Mouse (Mus musculus): ENCODE measurements around the gene Rnf215. TPM values are rescaled to one million over a fixed set of nuclear protein-coding genes. Genes with fewer than 3 reads are reported as not detected.
A peak's percentile ranks its signal among the peaks of the same experiment; 100 is the strongest.
"Not testable (repeated sequence)": the region's sequence is repeated elsewhere in the genome, so short reads cannot be mapped to it uniquely, and the experiment has no call there.

Gene Rnf215
- polyA plus RNA-seq, 1 experiment from 2014 or later, result 31.8 TPM

DNA sequence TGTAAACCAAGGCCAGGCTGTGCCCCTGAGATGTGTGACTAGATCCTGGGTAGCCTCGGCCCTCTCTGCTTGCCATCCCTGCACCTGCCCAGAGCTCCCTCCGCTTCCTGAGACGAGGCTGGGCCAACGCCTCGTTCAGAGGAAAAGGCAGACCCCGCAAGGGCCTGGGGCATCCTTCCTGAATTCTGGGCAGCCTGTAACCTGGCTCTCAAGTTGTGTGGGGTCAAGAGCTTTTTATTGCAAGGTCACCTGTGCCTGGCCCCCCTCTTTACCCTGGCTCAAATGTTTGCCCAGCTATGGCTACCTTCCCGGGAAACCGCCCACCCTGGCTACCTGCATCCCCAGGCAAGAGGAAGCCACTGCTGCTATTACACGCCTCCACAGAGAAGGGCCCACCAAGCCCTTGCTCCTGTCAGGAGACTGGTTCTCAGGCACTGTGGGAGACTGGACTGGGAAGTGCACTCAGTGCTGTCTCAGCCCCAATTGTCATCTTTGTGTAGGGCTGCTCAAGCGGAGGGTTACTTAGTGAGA lies 37.8 kb upstream of the Rnf215 start:
- TF ChIP-seq CTCF (IDR thresholded peaks at IDR 0.05), result no peak
- DNase-seq (ENCODE audit: low read depth, low spot score) (no peak), ATAC-seq (no peak)
- CTCF ChIA-PET, result interaction anchor here (0.9 to 2.3 kb wide), 3 partner anchors 16 to 20 kb away, joined by 3 to 6 read pairs (median 3); no protein-coding TSS in a partner anchor
- no peaks in the 10 kb centered on the region for H3K27me3 ChIP-seq
- in situ Hi-C loops (cut with MboI; ENCODE audit: low pct_unique_long_range_greater_than_20kb), result no loop called here
- POLR2A ChIA-PET, result interaction anchor here (0.9 to 1.2 kb wide), 3 partner anchors 11 to 21 kb away, joined by 3 to 7 read pairs (median 3); no protein-coding TSS in a partner anchor

DNA sequence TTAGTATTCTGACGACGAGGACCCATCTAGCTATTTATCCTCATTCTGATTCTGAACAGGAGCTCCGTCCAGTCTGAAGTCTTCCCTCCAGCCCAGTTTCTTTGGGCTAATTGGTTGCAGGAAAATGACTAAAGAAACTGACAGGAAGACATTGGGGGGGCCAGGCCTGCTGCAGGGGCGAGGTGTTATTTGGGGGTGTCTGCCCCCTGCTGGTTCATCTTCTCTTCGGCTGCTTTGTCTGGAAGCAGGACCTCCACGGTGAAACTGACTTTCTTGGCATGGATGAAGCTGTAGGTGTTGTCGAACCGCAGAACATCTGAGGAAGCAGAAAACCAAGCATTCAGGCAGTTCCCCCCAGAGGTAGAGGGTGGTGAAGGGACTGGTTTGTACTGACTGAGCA lies 36.9 kb upstream of the Rnf215 start:
- H3K27me3 ChIP-seq, result no peaks in the 10 kb centered on the region
- ATAC-seq (no peak), DNase-seq (ENCODE audit: low read depth, low spot score) (no peak)
- in situ Hi-C loops (cut with MboI; ENCODE audit: low pct_unique_long_range_greater_than_20kb), result no loop called here
- ChIA-PET POLR2A (interaction anchor here (0.6 to 0.9 kb wide), 2 partner anchors 18 to 58 kb away, joined by 3 read pairs; no protein-coding TSS in a partner anchor), CTCF (interaction anchor here (1.2 kb wide), 1 partner anchor 9 kb away, joined by 3 read pairs; no protein-coding TSS in a partner anchor)
- TF ChIP-seq CTCF (IDR thresholded peaks at IDR 0.05), result no peak

DNA sequence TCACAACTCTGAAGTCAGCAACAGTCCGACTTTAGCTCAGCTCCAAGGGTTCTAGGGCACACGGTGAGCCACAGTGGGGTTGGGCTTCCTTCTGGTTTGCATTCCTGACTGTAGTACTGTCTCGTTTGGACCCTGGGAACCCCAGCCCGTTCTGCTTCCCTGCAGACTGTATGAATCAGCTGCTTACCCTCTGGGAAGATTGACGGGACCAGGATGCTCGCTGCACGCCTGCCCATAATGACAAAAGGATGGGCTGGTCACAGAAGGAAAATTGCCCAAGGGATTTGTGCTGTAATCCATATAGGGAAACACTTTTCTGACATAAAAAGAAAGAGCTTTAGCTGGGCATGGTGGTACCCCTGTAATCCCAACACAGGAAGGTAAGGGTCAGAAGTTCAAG lies 36.2 kb upstream of the Rnf215 start:
- ChIA-PET POLR2A (interaction anchor here (0.6 kb wide), 1 partner anchor 99 kb away, joined by 3 read pairs; no protein-coding TSS in a partner anchor), CTCF (interaction anchor here (0.6 to 1.2 kb wide), 2 partner anchors 8 to 12 kb away, joined by 3 read pairs; no protein-coding TSS in a partner anchor)
- in situ Hi-C loops (cut with MboI; ENCODE audit: low pct_unique_long_range_greater_than_20kb), result no loop called here
- no peak for TF ChIP-seq CTCF (IDR thresholded peaks at IDR 0.05)
- ATAC-seq (no peak), DNase-seq (ENCODE audit: low read depth, low spot score) (no peak)
- H3K27me3 ChIP-seq, result no peaks in the 10 kb centered on the region

DNA sequence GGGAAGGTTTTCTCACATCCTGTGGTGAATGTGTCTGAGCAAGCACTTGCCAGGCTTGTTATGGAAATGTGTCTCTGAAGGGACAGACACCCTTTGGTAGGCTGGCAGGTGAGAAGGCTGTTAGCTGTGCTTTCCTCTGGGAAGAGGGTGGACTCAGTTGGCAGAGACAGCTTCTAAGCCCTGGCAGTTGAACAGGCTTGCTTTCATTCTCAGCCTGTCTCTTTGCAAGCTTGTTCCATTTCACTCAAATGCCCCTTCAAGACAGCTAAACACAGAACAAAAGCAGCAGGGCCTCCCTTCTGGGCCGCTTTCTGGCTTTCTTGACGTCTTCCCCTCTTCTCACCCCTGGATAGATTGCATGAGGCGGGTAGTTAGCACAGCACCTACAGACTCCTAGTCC lies 35.6 kb upstream of the Rnf215 start:
- H3K27me3 ChIP-seq, result no peaks in the 10 kb centered on the region
- DNase-seq (ENCODE audit: low read depth, low spot score), result no peak
- ChIA-PET CTCF (interaction anchor here (0.6 to 1.3 kb wide), 4 partner anchors 8 to 16 kb away, joined by 3 to 4 read pairs (median 3); no protein-coding TSS in a partner anchor), POLR2A (interaction anchor here (0.6 kb wide), 1 partner anchor 99 kb away, joined by 3 read pairs; no protein-coding TSS in a partner anchor)
- no peak for ATAC-seq
- TF ChIP-seq CTCF (IDR thresholded peaks at IDR 0.05), result no peak
- in situ Hi-C loops (cut with MboI; ENCODE audit: low pct_unique_long_range_greater_than_20kb), result no loop called here

DNA sequence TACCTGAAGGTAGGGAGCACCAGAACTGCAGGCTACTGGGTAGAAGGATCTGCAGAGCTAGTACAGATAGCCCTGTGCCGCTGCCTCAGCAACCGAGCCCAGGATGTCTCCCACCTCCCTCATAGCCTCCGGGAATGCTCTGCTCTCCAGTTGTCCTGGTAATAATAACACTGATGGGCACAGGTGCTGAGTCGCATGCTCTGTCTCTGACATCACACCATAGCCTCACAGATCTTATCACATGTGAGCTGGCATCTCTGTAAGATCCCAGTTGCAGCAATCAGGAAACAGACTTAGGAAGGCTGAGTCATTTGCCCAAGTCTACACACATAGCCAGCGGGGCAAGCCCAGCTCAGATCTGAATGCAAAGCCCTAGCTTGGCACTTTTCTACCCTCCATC lies 33.2 kb upstream of the Rnf215 start:
- ChIA-PET POLR2A (no interaction called here), CTCF (interaction anchor here (1.4 to 1.6 kb wide), 2 partner anchors 17 to 33 kb away, joined by 4 read pairs; no protein-coding TSS in a partner anchor)
- DNase-seq (ENCODE audit: low read depth, low spot score) (no peak), ATAC-seq (peak; percentile 36)
- no peak for TF ChIP-seq CTCF (IDR thresholded peaks at IDR 0.05)
- H3K27me3 ChIP-seq, result no peaks in the 10 kb centered on the region
- in situ Hi-C loops (cut with MboI; ENCODE audit: low pct_unique_long_range_greater_than_20kb), result loop anchor here (10.0 kb wide), 1 partner anchor 203 kb away; no protein-coding TSS in a partner anchor

DNA sequence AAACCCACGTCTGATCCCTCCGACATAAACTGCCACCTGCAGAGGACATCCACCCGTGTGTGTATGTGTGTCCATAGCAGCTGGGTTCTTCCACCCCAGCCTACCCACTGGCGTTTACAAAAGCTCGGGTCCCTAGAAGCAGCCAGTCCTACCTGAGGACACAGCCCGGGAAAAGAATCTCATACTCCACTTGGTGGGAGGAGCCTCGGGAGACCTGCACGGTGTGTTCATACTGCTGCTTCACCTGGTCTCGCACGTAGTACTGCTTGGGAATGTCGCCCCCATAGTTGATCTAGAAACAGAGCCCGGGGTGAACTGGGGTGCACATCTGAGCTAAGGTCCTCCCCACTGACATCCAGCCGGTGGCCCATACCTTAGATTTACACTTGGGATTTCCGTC lies 31.5 kb upstream of the Rnf215 start:
- in situ Hi-C loops (cut with MboI; ENCODE audit: low pct_unique_long_range_greater_than_20kb), result loop anchor here (10.0 kb wide), 1 partner anchor 201 kb away; no protein-coding TSS in a partner anchor

DNA sequence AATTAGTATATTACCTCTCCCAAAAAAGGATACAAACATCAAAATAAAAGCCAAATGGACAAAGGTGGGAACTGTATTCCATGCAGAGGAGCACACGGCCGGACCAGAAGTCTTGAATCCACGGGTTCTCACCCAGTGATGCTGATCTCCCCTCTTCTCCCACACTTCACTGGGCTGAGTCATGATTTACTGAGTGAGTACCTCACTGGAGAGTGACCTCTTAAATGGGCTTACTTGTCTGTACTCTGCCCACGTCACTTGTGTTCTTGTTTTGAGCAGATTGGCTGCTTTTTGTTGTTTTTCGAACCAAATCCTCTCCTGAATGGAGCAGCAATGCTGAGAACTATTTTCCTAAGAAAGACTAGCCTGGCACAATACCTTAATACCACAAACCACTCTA lies 30.0 kb upstream of the Rnf215 start:
- POLR2A ChIA-PET, result interaction anchor here (1.7 kb wide), 1 partner anchor 12 kb away, joined by 6 read pairs; no protein-coding TSS in a partner anchor

More for the DNA sequence above, 31.5 kb upstream of the Rnf215 start:
- ChIA-PET POLR2A (no interaction called here), CTCF (no interaction called here)
- ATAC-seq (no peak), DNase-seq (ENCODE audit: low read depth, low spot score) (no peak)
- no peaks in the 10 kb centered on the region for H3K27me3 ChIP-seq
- no peak for TF ChIP-seq CTCF (IDR thresholded peaks at IDR 0.05)

DNA sequence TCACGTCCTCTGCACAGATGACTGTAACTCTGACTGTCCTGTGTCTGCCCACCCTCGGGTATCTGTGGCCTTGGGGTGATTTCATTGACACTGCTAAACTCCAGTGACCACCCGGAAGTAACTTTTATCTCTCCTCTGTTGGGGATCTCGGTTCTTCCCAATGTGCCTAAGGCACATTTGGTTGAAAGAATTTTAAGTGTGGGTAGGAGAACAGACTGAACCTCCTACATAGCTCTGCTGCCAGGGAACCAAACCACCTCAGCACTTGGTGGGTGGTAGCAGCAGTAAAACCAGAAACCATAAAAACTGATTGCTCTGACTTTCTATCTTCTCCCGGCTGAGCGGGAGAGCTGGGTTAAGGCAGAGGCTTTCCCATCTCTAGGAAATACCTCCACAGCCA lies 29.6 kb upstream of the Rnf215 start:
- in situ Hi-C loops (cut with MboI; ENCODE audit: low pct_unique_long_range_greater_than_20kb), result loop anchor here (10.0 kb wide), 1 partner anchor 199 kb away; no protein-coding TSS in a partner anchor
- ATAC-seq (peak; percentile 49), DNase-seq (ENCODE audit: low read depth, low spot score) (no peak)
- H3K27me3 ChIP-seq, result no peaks in the 10 kb centered on the region
- POLR2A ChIA-PET, result interaction anchor here (1.7 kb wide), 1 partner anchor 12 kb away, joined by 6 read pairs; no protein-coding TSS in a partner anchor
- TF ChIP-seq CTCF (IDR thresholded peaks at IDR 0.05), result no peak
- CTCF ChIA-PET, result interaction anchor here (1.0 to 1.1 kb wide), 2 partner anchors 9 to 65 kb away, joined by 3 read pairs; no protein-coding TSS in a partner anchor

More for the DNA sequence above, 30.0 kb upstream of the Rnf215 start:
- DNase-seq (ENCODE audit: low read depth, low spot score) (no peak), ATAC-seq (no peak)
- CTCF ChIA-PET, result interaction anchor here (1.0 kb wide), 1 partner anchor 10 kb away, joined by 3 read pairs; no protein-coding TSS in a partner anchor
- no peaks in the 10 kb centered on the region for H3K27me3 ChIP-seq
- no peak for TF ChIP-seq CTCF (IDR thresholded peaks at IDR 0.05)
- in situ Hi-C loops (cut with MboI; ENCODE audit: low pct_unique_long_range_greater_than_20kb), result loop anchor here (10.0 kb wide), 1 partner anchor 200 kb away; no protein-coding TSS in a partner anchor

DNA sequence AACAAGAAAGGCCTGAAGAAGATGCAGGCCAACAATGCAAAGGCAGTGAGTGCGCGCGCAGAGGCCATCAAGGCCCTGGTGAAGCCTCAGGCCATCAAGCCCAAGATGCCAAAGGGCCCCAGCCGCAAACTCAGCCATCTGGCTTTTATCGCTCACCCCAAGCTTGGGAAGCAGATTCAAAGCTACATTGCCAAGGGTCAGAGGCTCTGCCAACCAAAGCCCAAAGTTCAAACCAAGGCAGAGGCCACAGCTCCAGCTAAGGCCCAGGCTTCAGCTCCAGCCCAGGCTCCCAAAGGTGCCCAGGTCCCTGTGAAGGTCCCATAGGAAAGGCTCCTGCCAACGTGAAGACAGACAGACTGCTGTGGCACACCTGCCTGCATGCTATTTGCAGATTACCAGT lies 27.1 kb upstream of the Rnf215 start:
- CTCF ChIA-PET, result interaction anchor here (1.1 to 1.2 kb wide), 2 partner anchors 9 to 22 kb away, joined by 3 to 4 read pairs; no protein-coding TSS in a partner anchor
- H3K27me3 ChIP-seq; DNase-seq (ENCODE audit: low read depth, low spot score); POLR2A ChIA-PET; ATAC-seq: not testable (repeated sequence)
- in situ Hi-C loops (cut with MboI; ENCODE audit: low pct_unique_long_range_greater_than_20kb), result loop anchor here (10.0 kb wide), 1 partner anchor 197 kb away; no protein-coding TSS in a partner anchor

DNA sequence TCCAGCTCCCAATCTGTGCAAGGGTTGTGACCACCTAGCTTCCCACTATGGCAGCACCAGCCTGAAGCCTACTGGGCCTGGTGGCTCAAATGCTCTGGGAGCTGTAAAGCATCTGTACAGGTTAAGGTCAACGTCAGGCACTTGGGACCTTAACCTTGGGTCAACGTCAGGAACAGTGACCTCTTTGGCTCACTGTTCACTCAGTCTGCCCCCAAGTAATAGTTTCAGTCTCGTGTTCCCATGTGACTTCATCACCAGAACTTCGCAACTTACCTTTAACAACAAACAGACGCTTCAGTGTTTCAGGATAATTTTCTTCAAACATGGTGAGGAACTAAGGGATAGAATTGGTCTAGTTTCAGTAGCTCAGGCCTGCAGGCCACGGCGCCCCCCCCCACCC lies 26.3 kb upstream of the Rnf215 start:
- H3K27me3 ChIP-seq, result no peaks in the 10 kb centered on the region
- POLR2A ChIA-PET, result no interaction called here
- TF ChIP-seq CTCF (IDR thresholded peaks at IDR 0.05), result no peak
- DNase-seq (ENCODE audit: low read depth, low spot score) (no peak), ATAC-seq (no peak)
- in situ Hi-C loops (cut with MboI; ENCODE audit: low pct_unique_long_range_greater_than_20kb), result loop anchor here (10.0 kb wide), 1 partner anchor 196 kb away; no protein-coding TSS in a partner anchor
- CTCF ChIA-PET, result no interaction called here

DNA sequence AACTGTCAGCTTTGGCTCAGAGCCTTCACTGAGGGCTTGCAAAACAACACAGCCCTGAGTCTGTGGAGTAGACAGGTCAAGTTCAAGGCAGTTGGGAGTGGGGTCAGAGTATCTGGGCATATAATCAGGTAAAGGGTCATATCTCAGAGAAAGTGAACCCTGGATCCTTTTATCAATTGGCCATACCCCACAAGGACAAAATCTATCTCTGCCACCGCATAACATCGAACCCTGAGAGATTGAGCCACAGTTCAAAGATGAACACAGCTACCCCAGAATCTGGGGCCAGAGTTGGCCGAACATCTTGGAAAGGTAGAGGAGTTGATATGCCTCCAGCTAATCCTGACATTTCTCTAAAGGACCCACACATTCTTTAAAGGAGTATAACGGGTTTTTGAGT lies 23.0 kb upstream of the Rnf215 start:
- in situ Hi-C loops (cut with MboI; ENCODE audit: low pct_unique_long_range_greater_than_20kb), result no loop called here
- ATAC-seq (no peak), DNase-seq (ENCODE audit: low read depth, low spot score) (no peak)
- POLR2A ChIA-PET, result interaction anchor here (0.6 kb wide), 1 partner anchor 285 kb away, joined by 3 read pairs; no protein-coding TSS in a partner anchor
- no peak for TF ChIP-seq CTCF (IDR thresholded peaks at IDR 0.05)
- CTCF ChIA-PET, result interaction anchor here (0.9 kb wide), 1 partner anchor 12 kb away, joined by 3 read pairs; no protein-coding TSS in a partner anchor
- H3K27me3 ChIP-seq, result no peaks in the 10 kb centered on the region
